Mouse (Mus musculus) stomach, embryonic 15.5 days (tissue): ENCODE measurements around the gene Dusp16. TPM values are rescaled to one million over a fixed set of nuclear protein-coding genes. Genes with fewer than 3 reads are reported as not detected.

Experiments
- ATAC-seq: fragments of 200-750 bp; cut with Nextera tagmentation; 2 replicates; pipeline ENCODE4 v1.8.0; 2017; ENCODE audit warnings: low read depth, moderate number of reproducible peaks, moderate TSS enrichment; ENCODE audit not compliant: insufficient read depth, low FRiP score
- H3K27ac ChIP-seq: fragments of 300-500 bp; sonication (generic); 2 replicates; pipeline ENCODE4 v1.5.1; 2015; ENCODE audit warnings: mild to moderate bottlenecking, inconsistent platforms
- H3K27me3 ChIP-seq: fragments of 300-500 bp; sonication (generic); replicated peaks from 2 replicates; pipeline ENCODE4 v1.6.1; 2015; ENCODE audit warnings: inconsistent platforms
- H3K36me3 ChIP-seq: fragments of 300-500 bp; sonication (generic); 2 replicates; pipeline ENCODE4 v1.6.1; 2015; ENCODE audit warnings: inconsistent platforms
- H3K4me1 ChIP-seq: fragments of 300-500 bp; sonication (generic); 2 replicates; pipeline ENCODE4 v1.6.1; 2015; ENCODE audit warnings: inconsistent platforms
- H3K4me2 ChIP-seq: fragments of 300-500 bp; sonication (generic); 2 replicates; pipeline ENCODE4 v1.6.1; 2015; ENCODE audit warnings: mild to moderate bottlenecking, inconsistent platforms
- H3K4me3 ChIP-seq: fragments of 300-500 bp; sonication (generic); replicated peaks from 2 replicates; pipeline ENCODE4 v1.5.1; 2015; ENCODE audit warnings: inconsistent platforms
- H3K9ac ChIP-seq: fragments of 300-500 bp; sonication (generic); 2 replicates; pipeline ENCODE4 v1.6.1; 2015; ENCODE audit warnings: inconsistent platforms
- H3K9me3 ChIP-seq: fragments of 300-500 bp; sonication (generic); 2 replicates; pipeline ENCODE4 v1.6.1; 2016; ENCODE audit warnings: inconsistent platforms
- WGBS: fragments of 180-500 bp; shearing (Covaris S2); methylation state at CpG from one replicate; pipeline ENCODE4 v1.1.7; 2015; 5-methylcytosine and 5-hydroxymethylcytosine counted together
- polyA plus RNA-seq: library from polyadenylated mRNA; unstranded; fragments of >200 nt; fragmentation: Nextera tagmentation; extraction: Ambion mirVana; gene quantifications from 2 replicates; pipeline ENCODE4 v1.2.1, GENCODE M21; 2015

Gene Dusp16
- polyA plus RNA-seq, 1 experiment from 2014 or later: 15.7 TPM

GRCm38 (mm10) chr6:134813066-134813465, 20.6 kb upstream of the Dusp16 start:
- no peaks in the 10 kb centered on the region for H3K27me3 ChIP-seq
- no peaks in the 10 kb centered on the region for H3K9me3 ChIP-seq
- H3K27ac ChIP-seq: no peak overlapping the region
- H3K4me1 ChIP-seq: no peaks in the 10 kb centered on the region
- WGBS: 77% methylated on average over 1 of the region's 1 CpGs
- no peaks in the 10 kb centered on the region for H3K36me3 ChIP-seq
- ATAC-seq: no peak
- H3K4me2 ChIP-seq: no peak overlapping the region
- H3K9ac ChIP-seq: no peak overlapping the region
- H3K4me3 ChIP-seq: no peak overlapping the region

GRCm38 (mm10) chr6:134807794-134808193, 15.4 kb upstream of the Dusp16 start:
- Histone ChIP-seq H3K9me3 (no peaks in the 10 kb centered on the region), H3K9ac (no peak overlapping the region), H3K36me3 (no peaks in the 10 kb centered on the region), H3K27ac (no peak overlapping the region), H3K27me3 (no peaks in the 10 kb centered on the region), H3K4me3 (no peak overlapping the region), H3K4me1 (no peaks in the 10 kb centered on the region), H3K4me2 (no peak overlapping the region)
- no peak for ATAC-seq
- 86% methylated on average over 11 of the region's 11 CpGs for WGBS

- 67% methylated on average over 1 of the region's 2 CpGs for WGBS
- H3K9me3 ChIP-seq: no peaks in the 10 kb centered on the region
- ATAC-seq: no peak
These were observed 14.7 kb upstream of the Dusp16 start for GRCm38 (mm10) chr6:134807091-134807490.

GRCm38 (mm10) chr6:134806130-134806529, 13.7 kb upstream of the Dusp16 start:
- Histone ChIP-seq H3K4me2 (no peak overlapping the region), H3K27ac (no peak overlapping the region), H3K9me3 (no peaks in the 10 kb centered on the region), H3K36me3 (no peaks in the 10 kb centered on the region), H3K4me1 (no peaks in the 10 kb centered on the region), H3K27me3 (no peaks in the 10 kb centered on the region), H3K4me3 (no peak overlapping the region), H3K9ac (no peak overlapping the region)
- 67% methylated on average over 6 of the region's 6 CpGs for WGBS
- no peak for ATAC-seq

More at GRCm38 (mm10) chr6:134807091-134807490, 14.7 kb upstream of the Dusp16 start:
- Histone ChIP-seq H3K27me3 (no peaks in the 10 kb centered on the region), H3K4me2 (no peak overlapping the region), H3K4me1 (no peaks in the 10 kb centered on the region), H3K27ac (no peak overlapping the region), H3K9ac (no peak overlapping the region), H3K36me3 (no peaks in the 10 kb centered on the region), H3K4me3 (no peak overlapping the region)

GRCm38 (mm10) chr6:134804736-134805277, 12.4 kb upstream of the Dusp16 start:
- no peak for ATAC-seq
- no peaks in the 10 kb centered on the region for H3K9me3 ChIP-seq
- whole genome bisulfite sequencing: 73% methylated on average over 5 of the region's 5 CpGs
- H3K36me3 ChIP-seq: no peaks in the 10 kb centered on the region
- no peak overlapping the region for H3K4me2 ChIP-seq
- H3K27me3 ChIP-seq: no peaks in the 10 kb centered on the region
- no peak overlapping the region for H3K9ac ChIP-seq
- no peak overlapping the region for H3K27ac ChIP-seq
- no peak overlapping the region for H3K4me3 ChIP-seq
- no peaks in the 10 kb centered on the region for H3K4me1 ChIP-seq

- no peaks in the 10 kb centered on the region for H3K4me1 ChIP-seq
- H3K36me3 ChIP-seq: no peaks in the 10 kb centered on the region
- no peak overlapping the region for H3K4me3 ChIP-seq
- ATAC-seq: peak; percentile 85
- H3K27ac ChIP-seq: peak overlapping the region; percentile 76
- H3K4me2 ChIP-seq: no peak overlapping the region
- no peaks in the 10 kb centered on the region for H3K9me3 ChIP-seq
- WGBS: 63% methylated on average over 9 of the region's 9 CpGs
- no peaks in the 10 kb centered on the region for H3K27me3 ChIP-seq
- no peak overlapping the region for H3K9ac ChIP-seq
These were observed 10.2 kb upstream of the Dusp16 start for GRCm38 (mm10) chr6:134802641-134803043.

- H3K27me3 ChIP-seq: no peaks in the 10 kb centered on the region
- no peak overlapping the region for H3K4me3 ChIP-seq
- ATAC-seq: no peak
- H3K27ac ChIP-seq: no peak overlapping the region
- H3K36me3 ChIP-seq: no peaks in the 10 kb centered on the region
- H3K4me1 ChIP-seq: no peaks in the 10 kb centered on the region
- H3K9me3 ChIP-seq: no peaks in the 10 kb centered on the region
- WGBS: 30% methylated on average over 1 of the region's 1 CpGs
- no peak overlapping the region for H3K4me2 ChIP-seq
- H3K9ac ChIP-seq: no peak overlapping the region
These were observed 9.1 kb upstream of the Dusp16 start for GRCm38 (mm10) chr6:134801483-134801882.

GRCm38 (mm10) chr6:134796297-134796696, 3.9 kb upstream of the Dusp16 start:
- 85% methylated on average over 10 of the region's 10 CpGs for WGBS
- no peak for ATAC-seq

GRCm38 (mm10) chr6:134793911-134794520, 1.6 kb upstream of the Dusp16 start:
- WGBS: 17% methylated on average over 21 of the region's 21 CpGs
- H3K27me3 ChIP-seq: no peaks in the 10 kb centered on the region
- peaks cover 7% of the 10 kb centered on the region for H3K4me1 ChIP-seq
- no peak overlapping the region for H3K9ac ChIP-seq
- no peak overlapping the region for H3K27ac ChIP-seq
- H3K36me3 ChIP-seq: no peaks in the 10 kb centered on the region
- no peak overlapping the region for H3K4me3 ChIP-seq
- ATAC-seq: no peak
- H3K9me3 ChIP-seq: no peaks in the 10 kb centered on the region
- peak overlapping the region; percentile 45 for H3K4me2 ChIP-seq

More at GRCm38 (mm10) chr6:134796297-134796696, 3.9 kb upstream of the Dusp16 start:
- Histone ChIP-seq H3K36me3 (no peaks in the 10 kb centered on the region), H3K4me1 (peaks cover 7% of the 10 kb centered on the region), H3K9ac (no peak overlapping the region), H3K27me3 (no peaks in the 10 kb centered on the region), H3K27ac (no peak overlapping the region), H3K4me3 (no peak overlapping the region), H3K9me3 (no peaks in the 10 kb centered on the region), H3K4me2 (no peak overlapping the region)

GRCm38 (mm10) chr6:134793046-134793806, 801 bp upstream of the Dusp16 start:
- Histone ChIP-seq H3K4me2 (peak overlapping the region; percentile 60), H3K36me3 (no peaks in the 10 kb centered on the region), H3K9ac (peak overlapping the region; percentile 81), H3K27ac (peak overlapping the region; percentile 65), H3K4me3 (peak overlapping the region; percentile 76), H3K9me3 (no peaks in the 10 kb centered on the region), H3K27me3 (no peaks in the 10 kb centered on the region), H3K4me1 (peaks cover 7% of the 10 kb centered on the region)
- 45% methylated on average over 21 of the region's 21 CpGs for WGBS
- ATAC-seq: no peak

GRCm38 (mm10) chr6:134791251-134792118, 940 bp downstream of the Dusp16 start:
- Histone ChIP-seq H3K9ac (peak overlapping the region; percentile 96), H3K27me3 (no peaks in the 10 kb centered on the region), H3K36me3 (no peaks in the 10 kb centered on the region), H3K9me3 (no peaks in the 10 kb centered on the region), H3K4me1 (peaks cover 7% of the 10 kb centered on the region), H3K4me3 (peak overlapping the region; percentile 76), H3K27ac (peak overlapping the region; percentile 98), H3K4me2 (peak overlapping the region; percentile 48)
- peak; percentile 57 for ATAC-seq
- under 1% methylated on average over 46 of the region's 46 CpGs for WGBS
